Mouse (Mus musculus) ovary, postnatal 36 days (tissue): ENCODE results near the gene Odf3l2.
A peak's percentile ranks its signal among the peaks of the same experiment; 100 is the strongest.

Experiments used
- DNase-seq: peaks from one replicate; pipeline ENCODE4 v3.0.0; 2022; ENCODE audit warnings: low spot score, mixed read lengths

Gene Odf3l2

DNA sequence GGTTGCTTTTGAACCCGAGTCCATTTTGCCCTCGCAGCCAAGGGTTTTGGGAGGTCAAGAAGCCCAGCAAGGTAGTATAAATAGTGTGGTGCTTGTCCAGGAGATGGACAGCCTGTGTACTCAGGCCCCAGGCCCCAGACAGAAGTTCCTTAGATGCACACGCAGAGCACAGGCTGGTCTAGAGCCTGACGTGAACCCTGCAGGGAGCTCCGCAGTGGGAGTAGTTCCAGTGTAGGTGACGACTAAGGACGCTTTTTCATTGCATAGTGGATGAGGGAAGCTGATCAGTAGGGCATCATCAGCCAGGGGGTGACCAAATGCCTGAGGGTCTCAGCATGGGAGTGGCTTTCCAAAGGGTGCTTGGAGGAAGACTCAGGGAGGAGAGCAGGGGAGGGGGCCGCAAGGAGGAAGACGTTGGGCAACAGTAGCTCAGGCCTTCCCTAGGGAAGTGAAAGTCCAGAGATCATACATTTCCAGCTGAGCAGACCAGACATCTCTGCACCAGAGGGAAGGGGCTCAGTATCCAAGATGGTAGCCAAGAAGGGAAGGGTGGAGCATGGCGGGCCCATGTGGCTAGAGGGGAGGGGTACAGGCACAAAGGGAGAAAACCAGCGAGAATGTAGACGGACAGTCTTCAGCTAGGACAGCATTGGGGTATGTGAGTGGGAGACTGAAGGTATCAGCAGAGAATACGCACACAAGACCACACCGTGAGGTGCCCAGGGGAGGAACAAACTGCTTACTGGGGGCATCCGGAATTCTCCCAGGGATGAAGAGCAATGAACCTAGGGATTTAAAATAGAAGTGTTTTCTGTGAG is 24.7 kb upstream of the Odf3l2 start:
- DNase-seq: peak; percentile 3

DNA sequence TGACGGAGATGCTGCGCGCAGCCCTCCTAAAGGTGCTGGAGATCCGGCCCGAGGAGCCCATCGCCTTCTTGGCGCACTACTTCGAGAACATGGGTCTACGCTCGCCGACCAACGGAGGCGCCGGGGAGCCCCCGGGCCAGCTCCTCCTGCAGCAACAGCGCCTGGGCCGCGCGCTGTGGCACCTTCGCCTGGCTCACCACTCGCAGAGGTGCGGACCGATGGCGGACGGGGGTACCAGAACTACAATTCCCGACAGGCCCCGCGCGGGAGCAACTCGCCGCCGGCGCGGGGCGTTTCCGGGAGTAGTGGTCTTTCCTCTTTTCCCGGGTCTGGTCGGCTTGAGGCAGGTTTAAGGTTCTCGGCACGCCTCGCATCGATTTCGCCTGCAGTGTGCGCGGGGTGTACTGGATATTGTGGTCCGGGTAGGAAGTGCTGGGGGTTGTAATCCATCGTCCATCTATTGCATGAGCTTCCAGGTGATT is 24.1 kb upstream of the Odf3l2 start:
- DNase-seq: peak; percentile 76

DNA sequence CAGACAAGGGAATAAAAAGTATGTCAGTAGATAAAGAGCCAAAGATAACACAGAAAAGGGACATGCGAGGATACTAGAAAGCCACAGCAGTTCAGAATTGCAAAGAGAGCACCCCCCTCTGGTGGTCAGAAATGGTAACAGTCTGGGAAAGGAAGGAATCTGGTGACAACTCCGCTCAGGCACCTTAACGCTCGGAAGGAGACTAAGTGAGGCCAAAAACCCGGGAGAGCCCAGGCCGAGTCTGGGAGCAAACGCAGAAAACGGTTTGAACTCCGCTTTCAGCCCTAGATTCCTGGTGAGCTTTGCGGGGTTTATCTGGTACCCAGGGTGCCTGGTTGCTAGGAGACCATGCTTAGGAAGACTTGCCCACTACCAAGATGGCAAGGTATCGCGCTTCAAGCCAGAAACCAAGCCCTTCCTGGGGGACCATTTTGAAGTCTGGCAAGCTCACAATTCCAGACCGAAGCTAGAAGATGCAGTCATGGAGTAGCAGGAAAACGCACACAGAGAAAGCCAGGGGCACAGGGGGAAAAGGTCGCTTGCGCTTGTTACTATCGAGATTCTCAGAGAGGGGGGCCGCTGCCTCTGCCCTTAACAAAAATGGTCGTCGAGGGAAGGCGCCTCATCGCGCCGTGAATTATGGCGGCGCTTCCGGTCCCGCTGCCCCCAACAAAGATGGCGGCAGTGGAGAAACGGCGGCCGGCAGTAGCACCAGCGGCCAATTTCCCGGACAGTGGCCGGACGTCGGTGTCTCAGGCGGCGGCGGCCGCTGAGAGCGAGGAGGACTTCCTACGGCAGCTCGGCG is 23.4 kb upstream of the Odf3l2 start, which contains the start of gene Tpgs1:
Tpgs1 (plus strand) TSS at position 599 of the 805 bp plus-strand sequence.
- peak; percentile 86 for DNase-seq

DNA sequence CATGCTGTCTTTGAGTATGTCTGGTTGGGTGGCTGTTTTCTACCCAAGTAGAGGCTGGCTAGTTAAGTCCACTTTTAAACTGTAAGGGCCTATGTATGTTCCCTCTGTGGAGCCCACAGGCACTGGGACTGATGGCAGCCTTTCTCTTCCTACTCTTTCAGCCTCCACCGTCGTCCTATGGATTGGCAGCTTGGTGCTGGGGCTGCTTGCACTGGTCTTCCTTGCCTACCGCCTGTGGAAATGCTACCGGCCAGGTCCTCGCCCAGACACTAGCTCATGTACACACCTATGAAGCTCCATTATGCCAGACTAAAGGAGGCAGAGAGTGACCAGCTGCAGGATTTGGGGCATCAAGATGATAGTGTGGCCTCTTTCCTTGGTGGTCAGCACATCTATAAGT is 22.5 kb upstream of the Odf3l2 start:
- no peak for DNase-seq

DNA sequence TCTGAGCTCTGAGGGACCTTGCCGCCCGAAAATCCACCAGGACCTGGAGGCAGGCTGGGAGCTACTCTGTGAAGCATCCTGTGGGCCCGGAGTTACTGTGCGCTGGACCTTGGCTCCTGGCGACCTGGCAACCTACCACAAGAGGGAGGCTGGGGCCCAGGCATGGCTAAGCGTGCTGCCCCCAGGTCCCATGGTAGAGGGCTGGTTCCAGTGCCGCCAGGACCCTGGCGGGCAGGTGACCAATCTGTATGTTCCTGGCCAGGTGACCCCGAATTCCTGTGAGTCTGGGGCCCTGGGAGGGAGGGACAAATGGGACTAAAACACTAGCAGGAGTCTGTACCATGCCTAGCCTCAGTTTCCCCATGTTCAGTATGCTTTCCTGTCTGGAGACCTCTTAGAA is 21.0 kb upstream of the Odf3l2 start:
- no peak for DNase-seq

DNA sequence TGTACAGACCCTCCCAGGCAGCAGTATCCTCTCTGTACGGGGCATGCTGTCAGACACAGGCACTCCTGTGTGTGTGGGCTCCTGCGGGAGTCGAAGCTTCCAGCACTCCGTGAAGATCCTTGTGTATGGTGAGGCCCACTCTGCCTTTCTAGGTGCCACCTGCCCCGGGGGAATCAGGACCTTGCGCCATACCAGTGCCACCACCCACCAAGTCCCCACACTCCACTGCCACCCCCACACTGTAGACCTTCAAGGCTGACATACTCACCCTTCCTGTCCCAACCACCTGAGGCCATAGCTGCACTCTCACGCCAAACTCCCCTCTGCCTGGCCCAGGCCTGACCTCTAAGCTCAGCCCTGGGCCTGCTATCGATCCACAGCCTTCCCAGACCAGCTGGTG is 19.5 kb upstream of the Odf3l2 start:
- DNase-seq: no peak

DNA sequence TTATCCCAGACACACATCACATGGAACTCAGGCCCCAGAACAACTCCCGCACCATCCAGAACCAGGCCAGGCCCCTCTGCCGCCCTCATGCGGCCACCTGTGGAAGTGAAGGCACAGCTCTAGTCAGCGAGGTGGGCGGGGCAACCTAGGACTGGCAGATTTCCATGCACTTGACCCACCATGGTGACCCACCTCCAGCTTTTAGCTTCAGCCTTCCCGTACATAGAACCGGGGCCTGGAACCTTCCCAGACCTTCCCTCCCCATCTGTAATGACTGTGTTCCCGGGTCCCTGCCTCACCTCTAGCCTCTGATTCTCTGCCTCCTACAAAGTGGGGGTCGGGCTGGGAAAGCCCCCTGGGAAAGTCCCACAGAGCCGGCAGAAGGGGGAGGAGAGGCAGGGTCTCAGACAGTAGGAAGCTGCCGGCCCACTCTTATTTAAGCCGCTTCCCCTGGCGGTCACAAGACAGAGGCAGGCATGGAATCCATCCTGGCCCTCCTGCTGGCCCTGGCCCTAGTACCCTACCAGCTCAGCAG is 18.7 kb upstream of the Odf3l2 start, which contains the start of gene Madcam1:
Madcam1 (plus strand) TSS at position 429 of the 535 bp plus-strand sequence.
- DNase-seq: peak; percentile 54

DNA sequence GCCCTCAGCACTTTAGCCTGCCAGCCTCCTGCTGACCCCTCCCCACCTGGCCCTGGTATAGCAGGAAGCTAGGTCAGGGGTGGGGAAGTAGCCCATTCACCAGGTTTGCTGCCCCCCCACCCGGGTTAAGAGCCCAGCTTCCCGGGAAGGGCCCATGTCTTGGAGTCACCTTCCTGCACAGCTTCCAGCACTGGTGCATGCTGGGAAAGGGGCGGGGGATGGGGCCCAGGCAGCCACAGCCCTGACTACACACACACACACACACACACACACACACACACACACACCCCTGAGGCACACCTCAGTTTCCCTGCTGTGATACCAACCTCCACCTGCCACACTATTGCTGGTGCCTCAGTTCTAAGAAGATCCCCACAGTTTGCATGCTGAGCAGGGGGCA is 16.3 kb upstream of the Odf3l2 start:
- no peak for DNase-seq

DNA sequence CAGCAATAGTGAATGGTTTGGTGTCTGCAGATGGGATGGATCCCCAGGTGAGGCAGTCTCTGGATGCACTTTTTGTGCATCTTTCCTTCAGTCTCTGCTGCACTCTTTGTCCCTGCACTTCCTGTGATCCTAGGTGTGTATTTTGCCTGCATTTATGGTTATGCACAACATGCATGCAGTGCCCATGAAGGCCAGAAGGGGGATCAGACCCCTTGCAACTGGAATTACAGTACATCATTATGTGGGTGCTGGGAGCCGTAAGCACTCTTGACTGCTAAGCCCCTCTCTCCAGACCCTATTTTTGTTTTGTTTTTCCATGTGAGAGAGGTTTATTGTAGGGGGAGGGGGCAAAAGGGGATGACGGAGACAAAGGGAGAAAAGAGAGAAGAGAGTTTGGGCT is 14.8 kb upstream of the Odf3l2 start:
- no peak for DNase-seq

DNA sequence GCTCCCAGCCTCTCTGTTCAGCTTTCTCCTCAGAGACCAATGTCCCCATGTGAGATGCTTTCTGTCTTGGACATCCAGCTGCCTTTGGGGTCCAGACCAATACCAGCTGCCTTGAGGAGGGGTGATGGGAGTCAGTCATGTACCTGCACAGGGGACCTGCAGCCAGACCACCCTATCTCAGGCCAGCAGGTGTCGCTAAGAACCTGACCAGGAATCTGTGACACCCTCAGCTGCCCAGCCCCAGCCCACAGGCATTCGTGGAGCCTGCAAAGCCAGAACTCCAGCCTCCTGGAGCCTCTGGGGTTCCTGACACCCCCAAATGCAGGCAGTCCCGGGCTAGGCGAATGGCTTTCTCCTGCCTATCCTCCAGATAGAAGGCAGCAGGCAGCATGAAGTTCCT is 13.3 kb upstream of the Odf3l2 start:
- DNase-seq: no peak

DNA sequence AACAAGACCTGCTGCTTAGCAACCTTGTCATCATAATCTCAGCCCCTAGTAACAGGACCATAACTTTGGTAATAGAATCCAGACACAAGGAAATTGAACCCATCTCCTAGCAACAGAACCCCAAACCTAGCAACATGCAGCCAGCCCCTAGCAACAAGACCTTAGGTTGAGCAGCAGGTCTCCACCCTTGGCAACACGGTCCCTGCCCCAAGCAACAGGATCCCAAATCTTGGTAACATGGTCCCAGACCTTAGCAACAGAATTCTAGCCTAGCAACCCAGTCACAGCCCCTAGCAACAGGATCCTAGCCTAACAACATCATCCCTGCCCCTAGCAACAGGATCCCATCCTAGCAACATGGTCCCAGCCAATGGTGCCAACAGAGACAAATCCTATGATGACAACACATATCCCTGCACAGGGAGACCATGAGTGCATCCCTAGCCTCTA is 9.4 kb upstream of the Odf3l2 start:
- DNase-seq: no peak

DNA sequence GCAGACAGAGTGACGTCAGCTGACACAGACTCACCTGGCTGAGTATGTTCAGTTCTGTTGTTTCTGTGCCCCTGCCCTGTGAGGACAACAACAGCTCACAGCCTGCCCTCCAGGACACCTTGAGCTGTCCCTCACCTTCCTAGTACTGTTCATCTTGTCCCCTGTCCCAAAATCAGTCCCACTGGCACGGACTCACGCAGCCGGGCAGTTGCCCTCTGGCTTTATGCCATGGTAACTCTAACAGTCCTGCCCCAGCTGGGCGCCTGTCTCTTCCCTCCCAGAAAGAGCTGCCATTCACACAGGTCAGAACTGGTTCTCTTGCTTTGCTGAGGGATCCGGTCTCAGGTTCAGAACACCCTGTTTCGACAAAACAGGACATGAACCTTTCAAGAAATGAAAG is 7.3 kb upstream of the Odf3l2 start:
- no peak for DNase-seq

DNA sequence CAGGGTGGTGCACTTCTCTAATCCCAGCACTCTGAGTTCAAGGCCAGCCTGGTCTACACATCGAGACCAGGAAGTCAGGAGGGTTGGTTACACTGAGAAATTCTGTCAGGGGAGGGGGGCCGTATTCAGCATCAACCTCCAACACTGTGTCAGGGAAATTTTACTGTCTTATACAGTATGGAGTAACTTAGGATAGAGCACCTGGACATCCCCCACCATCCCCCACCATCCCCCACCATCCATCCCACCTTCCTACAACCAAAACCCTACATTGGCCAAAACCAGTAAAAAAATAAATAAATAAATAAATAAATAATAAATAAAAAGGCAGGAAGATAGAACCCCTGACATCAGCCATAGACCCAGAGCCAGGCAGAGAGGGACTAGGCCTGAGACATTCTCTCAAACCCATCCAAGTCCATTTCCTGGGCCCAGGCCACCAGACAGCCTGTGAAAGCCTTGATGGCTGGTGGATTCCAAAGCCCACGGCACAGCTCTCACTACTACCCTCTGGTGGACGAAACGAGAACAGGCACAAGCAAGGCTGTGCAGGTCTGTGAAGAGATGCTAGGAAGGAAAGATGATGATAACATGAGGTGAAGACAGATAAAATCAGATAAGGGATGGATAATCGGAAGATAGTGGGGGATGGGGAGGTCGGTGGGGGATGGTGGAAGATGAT is 3.7 kb upstream of the Odf3l2 start:
- peak; percentile 58 for DNase-seq

DNA sequence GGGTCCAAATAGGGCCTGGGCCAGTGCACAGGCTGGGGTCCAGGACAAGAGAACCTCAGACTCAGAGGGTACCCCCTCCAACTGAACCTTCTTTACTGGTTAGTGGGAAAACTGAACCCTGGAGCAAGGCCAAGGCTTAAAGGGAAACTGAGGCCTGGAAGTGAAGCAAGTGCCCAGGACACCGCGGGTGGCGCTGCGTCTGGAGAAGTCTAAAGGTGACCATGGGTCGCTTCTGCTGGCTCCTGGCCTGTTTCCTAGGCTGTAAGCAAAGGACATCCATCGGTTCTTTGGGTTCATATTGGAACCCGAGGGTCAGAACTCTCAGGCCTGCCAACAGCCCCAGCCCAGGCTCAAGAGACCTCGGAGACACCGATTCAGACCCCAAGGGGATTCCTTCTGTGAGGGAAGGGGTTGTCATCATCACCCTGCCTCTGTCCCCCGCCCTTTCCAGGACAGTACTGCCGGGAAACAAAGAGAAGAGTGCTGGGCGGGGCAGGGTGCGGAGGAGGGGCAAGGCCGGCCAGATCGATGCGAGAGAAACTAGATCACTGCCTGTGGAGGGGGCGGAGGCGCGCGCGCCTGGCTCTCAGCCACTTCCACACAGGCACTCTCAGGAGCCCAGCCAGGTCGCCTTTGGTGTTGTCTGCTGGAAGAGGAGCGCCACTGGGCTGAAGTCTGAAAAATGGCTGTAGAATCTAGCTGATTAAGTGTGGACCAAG is 6.9 kb downstream of the Odf3l2 start:
- DNase-seq: peak; percentile 36

DNA sequence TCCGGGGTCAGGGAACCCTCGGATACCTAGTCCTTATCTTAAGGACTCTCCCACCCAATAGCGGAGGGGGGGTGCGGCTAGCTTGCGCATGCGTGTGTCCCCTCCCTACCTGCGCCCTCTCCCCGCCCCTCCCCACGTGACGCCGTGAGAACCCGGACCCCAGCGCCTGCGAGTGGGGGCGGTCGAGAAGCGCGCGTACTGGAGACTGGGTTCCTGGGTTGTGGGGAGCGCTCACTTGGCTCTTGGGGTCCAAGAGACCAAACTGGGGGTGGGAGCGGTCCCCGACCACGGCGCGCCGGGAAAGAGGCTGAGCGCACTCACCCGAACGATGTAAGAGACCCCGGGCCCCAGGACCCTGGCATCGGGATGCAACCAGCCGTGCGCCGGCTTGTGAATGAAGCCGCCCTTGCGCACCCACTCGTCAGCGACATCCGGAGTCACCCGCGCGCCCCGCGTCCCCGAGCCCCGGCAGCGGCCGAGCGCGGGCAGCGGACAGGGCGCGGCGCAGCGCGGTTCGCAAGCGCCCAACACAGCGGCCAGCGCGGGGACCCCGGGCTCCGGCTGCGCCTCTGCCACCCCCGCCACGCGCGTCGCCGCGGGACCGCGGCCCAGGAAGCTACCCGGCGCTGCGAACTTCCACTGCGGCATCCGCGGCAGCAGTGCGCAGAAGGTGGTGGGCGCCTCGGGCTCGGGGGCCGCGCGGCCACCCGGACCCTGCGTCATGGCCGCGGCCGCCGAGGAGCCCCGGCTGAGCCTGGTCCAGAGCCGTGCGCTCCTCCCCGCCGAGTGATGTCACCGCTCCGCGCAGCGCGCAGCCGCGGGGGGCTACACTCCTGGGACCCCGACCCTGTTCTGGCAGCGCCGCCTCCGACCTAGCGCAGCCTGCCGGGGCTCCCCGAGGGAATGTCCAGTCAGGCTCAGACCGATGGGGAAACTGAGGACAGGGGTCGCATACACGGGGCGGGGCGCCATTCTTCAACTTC is 8.1 kb downstream of the Odf3l2 start, which contains the start of gene Shc2:
Shc2 (minus strand) TSS at position 791 of the 983 bp plus-strand sequence.
- DNase-seq: no peak

DNA sequence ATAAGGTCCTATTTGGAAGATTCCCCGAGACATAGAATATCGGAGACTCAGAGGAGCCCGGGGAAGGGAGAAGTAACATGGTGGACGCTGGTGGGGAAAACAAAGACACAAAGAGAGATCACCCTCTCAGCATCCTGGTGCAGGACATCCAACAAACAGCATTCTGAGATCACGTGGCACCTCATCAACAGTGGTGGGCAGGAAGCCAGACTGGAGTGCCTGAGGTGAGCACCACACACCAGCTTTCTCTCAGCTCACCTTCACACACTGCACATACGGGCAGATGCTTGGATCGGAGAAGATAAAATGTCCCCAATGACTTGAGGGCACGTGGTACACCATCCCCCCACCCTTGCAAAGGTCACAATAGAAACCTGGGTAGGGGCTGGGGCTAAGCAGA is 9.3 kb downstream of the Odf3l2 start:
- DNase-seq: no peak

DNA sequence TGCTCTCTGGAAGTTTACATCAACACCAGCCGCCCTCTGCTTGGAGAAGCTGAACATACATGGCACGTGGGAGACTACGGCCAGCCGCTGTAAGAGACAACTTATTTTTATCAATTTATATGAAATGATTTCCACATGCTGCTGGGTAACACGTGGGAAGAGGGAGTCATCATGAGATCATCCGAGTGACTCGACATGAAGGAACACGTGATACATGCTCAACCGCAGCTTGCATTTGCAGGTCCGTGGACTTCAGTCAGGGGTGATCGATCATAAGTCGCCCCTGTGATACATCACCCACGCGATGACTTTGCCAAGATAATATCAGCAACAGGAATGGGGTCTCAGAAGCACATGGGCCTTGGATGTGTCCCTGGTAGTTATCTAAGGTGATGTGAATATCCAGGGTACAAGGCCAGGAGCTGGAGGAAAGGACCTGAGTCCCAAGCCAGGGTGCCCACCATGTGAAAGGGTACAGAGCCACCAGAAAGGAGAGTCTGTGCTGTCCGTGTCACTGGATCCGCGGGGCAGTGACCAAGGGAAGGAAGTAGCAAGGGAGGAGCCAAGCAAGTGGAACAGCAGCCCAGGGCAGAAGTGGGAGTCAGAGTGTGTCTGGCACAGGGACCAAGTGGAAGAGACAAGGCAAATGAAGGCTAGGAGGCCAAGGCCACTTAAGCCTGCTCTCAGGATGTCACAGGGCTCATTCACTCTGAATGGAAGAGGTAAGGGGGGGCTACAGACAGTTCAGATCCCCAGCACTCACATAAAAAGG is 12.3 kb downstream of the Odf3l2 start:
- DNase-seq: no peak

DNA sequence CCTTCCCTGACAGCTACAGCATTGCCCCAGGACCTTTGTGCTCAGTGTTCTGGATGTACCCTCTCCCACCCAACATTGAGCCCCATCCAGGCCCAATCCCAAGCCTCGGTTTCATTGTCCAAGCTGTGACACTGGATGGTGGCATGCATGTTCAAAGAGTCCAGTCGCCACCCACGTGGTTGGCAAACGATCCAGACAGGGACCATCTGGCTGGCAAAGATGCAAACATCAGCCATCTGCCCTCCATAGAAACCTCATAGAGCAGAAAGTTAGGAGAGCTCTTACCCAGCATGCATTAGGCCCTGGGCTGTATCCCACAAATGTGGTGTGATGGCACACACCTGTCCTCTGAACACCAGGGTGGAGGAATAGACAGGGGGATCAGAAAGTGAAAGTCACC is 14.1 kb downstream of the Odf3l2 start:
- no peak for DNase-seq

DNA sequence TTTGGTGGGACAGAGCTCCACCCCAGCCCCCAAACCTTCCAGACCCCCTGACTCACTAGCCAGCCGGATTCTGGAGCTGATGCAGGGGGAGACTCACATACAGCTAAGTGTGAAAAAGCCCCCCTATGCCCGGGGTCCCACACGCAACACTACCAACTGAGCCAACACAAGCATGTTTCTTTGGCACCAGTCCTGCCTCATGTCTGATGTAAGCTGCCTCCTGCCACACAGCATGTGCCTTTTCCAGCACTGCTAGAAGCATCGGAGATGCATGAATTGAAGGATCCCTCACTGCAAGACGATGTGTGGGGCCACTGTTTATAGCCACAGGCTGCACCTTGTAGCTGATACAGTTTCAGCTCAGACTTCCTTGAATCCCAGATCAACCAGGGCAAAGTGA is 17.2 kb downstream of the Odf3l2 start:
- no peak for DNase-seq
